Mouse (Mus musculus): ENCODE data around the gene Fcgr1.
A peak's percentile ranks its signal among the peaks of the same experiment; 100 is the strongest.

DNA sequence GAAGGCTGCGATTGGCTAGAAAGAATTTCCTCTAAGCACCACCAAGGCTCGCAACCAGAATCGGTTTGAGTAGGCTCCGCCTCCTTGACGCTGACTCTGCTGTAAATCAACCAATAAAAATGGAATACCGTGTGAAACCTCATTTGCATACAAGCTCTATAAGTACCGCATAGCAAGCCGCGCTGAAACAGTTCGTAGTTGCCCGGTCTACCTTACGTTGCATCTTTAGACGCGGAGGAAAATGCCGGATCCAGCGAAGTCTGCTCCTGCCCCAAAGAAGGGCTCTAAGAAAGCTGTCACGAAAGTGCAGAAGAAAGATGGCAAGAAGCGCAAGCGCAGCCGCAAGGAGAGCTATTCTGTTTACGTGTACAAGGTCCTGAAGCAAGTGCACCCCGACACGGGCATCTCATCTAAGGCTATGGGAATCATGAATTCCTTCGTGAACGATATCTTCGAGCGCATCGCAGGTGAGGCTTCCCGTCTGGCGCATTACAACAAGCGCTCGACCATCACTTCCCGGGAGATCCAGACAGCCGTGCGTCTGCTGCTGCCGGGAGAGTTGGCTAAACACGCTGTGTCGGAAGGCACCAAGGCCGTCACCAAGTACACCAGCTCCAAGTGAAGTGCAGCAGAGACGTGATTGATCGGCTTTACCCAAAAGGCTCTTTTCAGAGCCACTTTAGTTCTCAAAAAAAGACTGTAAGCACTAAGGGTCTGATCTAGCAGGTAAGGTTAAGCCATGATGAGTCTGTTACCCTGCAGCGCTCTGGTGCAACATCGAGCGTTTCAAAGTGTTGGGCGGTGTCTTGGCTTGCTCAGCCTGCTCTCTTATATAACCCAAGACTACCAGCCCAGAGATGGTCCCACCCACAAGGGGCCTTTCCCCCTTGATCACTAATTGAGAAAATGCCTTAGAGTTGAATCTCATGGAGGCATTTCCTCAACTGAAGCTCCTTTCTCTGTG, 24.0 kb downstream of the Fcgr1 start, which contains the start of gene Hist2h2bb:
- TF ChIP-seq POLR2A (IDR thresholded peaks at IDR 0.05; ENCODE audit: extremely low read depth, insufficient read depth, low read length) (peak; percentile 96), CTCF (IDR thresholded peaks at IDR 0.05; ENCODE audit: low read depth, low read length) (no peak)
